Mouse (Mus musculus) colon, adult 2 months (tissue): ENCODE data around the gene Rap2c. TPM values are rescaled to one million over a fixed set of nuclear protein-coding genes. Genes with fewer than 3 reads are reported as not detected.

Source experiments
- polyA plus RNA-seq: library from polyadenylated mRNA; depleted of rRNA; stranded (reverse); fragments of >200 nt; gene quantifications from 2 replicates; pipeline ENCODE4 v1.2.3, GENCODE M21; 2012; rRNA removed

The Rap2c gene
- 1.0 and 1.3 TPM in 2 replicates for polyA plus RNA-seq

DNA sequence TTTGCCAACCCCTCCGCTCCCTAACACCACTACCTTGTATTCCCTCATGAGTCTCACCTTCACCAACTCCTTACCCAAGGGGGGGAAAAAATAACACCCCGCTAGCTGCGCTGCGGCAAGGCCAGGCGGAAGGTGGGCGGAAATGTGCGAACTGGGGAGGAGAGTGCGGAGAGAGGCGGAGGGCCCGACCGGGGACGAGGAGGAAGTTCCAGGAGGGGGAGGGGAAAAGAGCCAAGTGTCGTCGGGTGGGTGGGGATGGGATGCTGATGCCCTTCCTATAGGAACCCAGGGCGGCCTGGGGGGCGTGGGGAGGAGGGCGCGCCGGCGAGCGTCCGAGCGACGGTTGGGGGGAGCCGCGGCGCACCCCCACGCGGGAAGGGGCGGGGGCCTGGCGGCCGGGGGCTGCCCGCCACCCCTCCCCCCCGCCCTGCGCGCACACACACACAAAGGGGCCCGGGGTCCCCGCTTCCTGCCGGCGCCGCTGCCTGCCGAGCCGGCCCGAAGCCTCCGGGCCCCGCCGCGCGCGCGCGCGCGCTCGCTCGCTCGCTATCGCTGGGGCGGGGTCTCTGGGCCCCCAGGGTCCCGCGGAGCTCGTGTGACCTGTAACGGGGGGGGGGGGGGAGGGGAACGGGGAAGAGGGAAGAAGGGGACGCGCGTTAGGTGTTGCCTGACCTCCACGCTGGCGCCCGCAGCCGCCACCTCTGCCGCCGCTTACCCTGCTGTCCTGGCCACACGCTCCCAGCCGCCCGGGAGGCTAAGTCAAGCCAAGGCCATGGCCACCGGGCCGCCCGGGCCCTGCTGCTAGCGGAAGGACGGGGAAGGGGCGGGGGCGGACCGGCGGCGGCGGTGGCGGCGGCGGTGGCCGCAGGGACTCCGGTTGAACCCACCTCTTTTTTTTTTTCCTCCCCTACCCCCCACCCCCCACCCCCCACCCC lies at the start of gene Rap2c:
TSS of gene Rap2c (minus strand) at position 168 of the 935 bp plus-strand sequence.

Other genes with a start within 250 kb of the Rap2c start
- gene Stk26, start 177.0 kb downstream of the Rap2c start, polyA plus RNA-seq = 3.1 and 4.0 TPM in 2 replicates
- gene Frmd7, start 75.3 kb downstream of the Rap2c start, polyA plus RNA-seq = 0.20 TPM in 1 of 2 replicates, not detected in the other
- gene Mbnl3, start 188.5 kb upstream of the Rap2c start, polyA plus RNA-seq = 3.1 and 3.2 TPM in 2 replicates